Mouse (Mus musculus) stomach, embryonic 16.5 days (tissue): ENCODE measurements around the gene Hs6st3. TPM values are rescaled to one million over a fixed set of nuclear protein-coding genes. Genes with fewer than 3 reads are reported as not detected.

Source experiments
- polyA plus RNA-seq: library from polyadenylated mRNA; unstranded; fragments of >200 nt; fragmentation: Nextera tagmentation; extraction: Ambion mirVana; gene quantifications from 2 replicates; pipeline ENCODE4 v1.2.1, GENCODE M21; 2015

Gene Hs6st3
- polyA plus RNA-seq, 1 experiment from 2014 or later, result not detected

Other genes with a start within 250 kb of the Hs6st3 start
- 9.5 and 10.1 TPM in 2 replicates for gene Dzip1, start 212.9 kb upstream of the Hs6st3 start, polyA plus RNA-seq
- 60.1 and 70.5 TPM in 2 replicates for gene Dnajc3, start 200.4 kb upstream of the Hs6st3 start, polyA plus RNA-seq
- gene Uggt2, start 38.9 kb upstream of the Hs6st3 start, polyA plus RNA-seq, result 8.9 and 10.2 TPM in 2 replicates